Mouse (Mus musculus): Measurements from ENCODE around the gene Nfkbil1. TPM values are rescaled to one million over a fixed set of nuclear protein-coding genes. Genes with fewer than 3 reads are reported as not detected.

Nfkbil1 gene
- total RNA-seq, 4 experiments from 2014 or later, result 14.1 to 18.8 (median 17.1) TPM

DNA sequence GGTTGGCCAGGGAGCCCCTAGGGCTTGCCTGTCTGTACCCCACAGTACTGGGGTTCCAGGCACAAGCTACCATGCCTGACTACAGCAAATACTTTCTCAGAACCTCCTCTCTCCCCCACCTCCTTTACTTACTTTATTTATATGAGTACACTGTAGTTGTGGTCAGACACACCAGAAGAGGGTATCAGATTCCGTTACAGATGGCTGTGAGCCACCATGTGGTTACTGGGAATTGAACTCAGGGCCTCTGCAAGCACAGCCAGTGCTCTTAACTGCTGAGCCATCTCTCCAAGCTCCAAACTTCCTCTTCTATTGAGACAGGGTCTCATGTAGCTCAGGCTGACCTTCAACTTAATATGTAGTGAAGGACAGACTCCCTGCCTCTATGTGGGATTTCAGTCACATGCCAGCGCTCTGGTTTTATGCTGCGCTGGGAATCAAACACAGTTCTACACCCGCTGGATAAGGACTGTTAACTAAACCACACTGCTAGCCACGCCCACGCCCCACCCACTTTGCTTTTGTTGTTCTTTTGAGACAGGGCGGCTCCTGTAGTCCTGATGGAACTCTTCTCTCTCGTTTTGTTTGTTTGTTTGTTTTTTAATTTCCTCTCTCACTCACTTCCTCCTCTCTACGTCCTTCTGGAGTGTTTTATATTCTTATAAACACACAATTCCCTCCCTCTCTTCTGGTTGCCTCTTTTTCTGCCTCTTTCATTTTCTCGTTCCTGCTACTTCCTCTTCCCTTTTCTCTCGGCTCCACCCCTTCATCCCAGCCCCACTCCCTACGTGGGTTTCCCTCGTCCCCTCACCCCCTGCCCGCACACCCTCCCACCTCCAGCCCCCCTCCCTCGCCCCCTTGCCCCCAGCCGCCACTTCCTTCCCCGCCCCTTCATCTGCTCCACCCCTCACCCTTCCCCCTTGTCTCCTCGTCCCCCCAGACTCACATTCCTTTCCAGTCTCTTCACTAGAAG, 49.7 kb downstream of the Nfkbil1 start:
- no peak for DNase-seq (ENCODE audit: low spot score in 2 of 2)

DNA sequence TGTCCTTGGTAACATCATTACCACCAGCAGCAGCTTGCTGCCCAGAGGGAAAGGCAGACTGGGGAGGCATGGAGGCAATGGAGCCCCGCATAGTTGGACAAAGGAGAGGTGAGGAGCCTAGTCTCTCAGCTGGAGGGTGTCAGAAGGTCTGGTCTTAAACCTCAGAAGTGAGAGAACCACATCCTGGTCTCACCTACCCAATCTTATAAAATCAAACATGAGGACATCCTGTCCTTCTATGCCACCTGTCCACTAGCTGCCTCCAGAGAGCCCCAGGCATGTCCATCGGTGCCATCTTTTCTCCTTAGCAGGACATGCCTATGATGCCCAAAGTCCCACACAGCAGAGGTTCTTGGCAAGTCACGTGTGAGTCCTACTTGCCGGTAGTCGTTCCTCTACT, 55.5 kb downstream of the Nfkbil1 start:
- no peak for DNase-seq (ENCODE audit: low spot score in 2 of 2)

DNA sequence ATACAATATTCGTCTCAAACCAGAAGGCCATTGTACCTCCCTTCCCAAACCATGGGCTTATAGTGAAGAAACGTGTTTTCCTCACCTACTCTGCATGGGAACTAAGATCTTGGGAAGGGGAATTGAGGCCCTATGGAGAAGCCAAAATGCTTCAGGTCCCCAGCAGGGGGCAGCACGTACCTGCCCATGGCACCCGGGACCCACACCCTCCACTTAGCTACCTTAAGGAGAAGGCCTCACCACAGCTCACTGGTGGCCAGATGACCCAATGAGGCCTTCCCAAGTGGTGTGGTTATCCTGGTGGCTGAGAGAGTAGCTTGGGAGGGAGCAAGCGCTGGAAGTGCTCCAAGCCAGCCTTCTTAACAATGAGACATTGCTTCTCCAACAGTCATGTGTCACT, 57.1 kb downstream of the Nfkbil1 start:
- DNase-seq (ENCODE audit: low spot score in 2 of 2), result no peak

DNA sequence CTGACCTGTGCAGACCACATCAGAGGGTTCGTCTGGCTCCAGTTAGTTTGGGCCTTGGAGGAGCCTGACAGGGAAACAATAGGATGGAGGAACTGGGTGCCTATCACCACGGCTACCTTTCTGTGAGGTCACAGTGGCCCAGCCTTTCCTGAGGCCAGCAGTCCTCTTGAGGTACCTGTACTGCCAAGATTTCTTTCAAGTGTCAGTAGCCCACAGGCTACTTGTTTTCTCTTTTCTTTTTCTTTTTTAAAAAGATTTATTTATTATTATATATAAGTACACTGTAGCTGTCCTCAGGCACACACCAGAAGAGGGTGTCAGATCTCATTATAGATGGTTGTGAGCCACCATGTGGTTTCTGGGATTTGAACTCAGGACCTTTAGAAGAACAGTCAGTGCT, 59.6 kb downstream of the Nfkbil1 start, which contains the start of gene Aif1:
Aif1 (minus strand) TSS at position 101 of the 400 bp plus-strand sequence.
- no peak for DNase-seq (ENCODE audit: low spot score in 2 of 2)

DNA sequence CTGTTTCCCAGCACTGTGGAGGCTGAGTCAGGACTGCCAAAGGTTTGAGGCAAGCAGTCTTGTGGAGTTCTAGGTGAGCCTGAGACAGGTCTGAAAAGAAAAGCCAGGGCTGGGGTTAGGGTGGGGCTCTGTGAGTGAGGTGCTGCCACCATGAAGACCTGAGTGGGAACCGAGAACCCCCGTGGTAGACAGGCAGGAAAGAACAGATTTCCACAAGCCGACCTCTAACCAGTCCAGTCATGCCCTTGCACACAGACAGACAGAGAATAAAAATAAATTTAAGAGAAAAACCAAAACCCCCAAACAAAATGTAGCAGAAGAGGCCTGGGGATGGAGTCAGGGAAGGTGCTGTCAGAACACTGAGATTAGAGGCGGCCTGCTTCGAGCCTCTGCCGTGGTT, 60.2 kb downstream of the Nfkbil1 start:
- no peak for DNase-seq (ENCODE audit: low spot score in 2 of 2)

DNA sequence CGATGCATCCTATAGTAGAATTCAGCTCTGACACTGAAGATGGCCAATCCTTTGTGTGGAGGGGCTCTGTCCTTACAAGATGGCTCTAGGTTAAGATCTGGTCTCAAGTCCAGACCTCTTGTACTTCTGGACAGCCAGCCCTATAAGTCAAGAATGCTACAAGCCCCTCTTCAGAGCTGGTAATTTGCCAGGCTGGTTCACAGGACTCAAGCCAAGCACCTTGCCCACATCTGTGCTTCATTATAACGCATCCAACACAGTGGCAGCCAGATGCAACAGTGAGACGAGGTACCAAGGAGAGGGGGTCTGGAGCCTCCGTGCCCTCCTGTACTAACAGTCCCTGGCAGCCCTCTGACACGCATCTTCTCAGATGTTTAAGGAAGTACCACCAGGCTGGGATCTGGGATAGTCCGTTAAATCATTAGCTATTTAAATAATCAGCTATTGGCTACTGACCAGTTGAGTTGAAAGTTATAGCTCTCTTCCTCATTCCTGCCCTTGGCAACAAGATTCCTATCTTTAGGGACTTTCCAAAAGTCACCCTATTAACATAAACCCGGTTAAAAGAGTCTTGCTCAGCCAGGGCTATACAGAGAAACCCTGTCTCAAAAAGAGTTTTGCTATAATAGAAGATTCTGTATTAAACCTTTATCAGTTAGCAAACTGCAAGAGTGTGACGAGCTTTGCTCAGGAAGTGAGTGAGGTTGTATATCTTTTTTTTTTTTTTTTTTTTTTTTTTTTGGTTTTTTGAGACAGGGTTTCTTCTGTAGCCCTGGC, 61.2 kb downstream of the Nfkbil1 start:
- no peak for DNase-seq (ENCODE audit: low spot score in 2 of 2)

DNA sequence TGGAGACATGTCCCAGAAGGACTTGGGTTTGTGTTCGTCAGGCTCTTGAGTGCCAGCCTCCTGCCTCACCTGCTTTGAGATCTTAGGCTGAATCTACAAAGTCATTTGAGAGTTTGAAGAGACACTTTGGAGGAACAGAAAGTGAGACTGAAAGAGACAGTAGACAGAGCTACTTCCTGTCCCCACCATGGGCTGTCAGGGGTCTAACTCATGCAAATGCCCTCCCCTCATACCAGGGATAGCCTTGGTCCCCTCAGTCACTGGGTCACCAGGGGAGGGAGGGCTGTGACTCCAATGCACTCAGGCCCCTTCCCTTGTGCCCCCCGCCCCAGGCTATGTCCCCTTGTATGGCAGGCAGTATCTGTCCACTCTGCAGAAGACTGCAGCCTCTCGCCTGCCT, 62.3 kb downstream of the Nfkbil1 start:
- no peak for DNase-seq (ENCODE audit: low spot score in 2 of 2)

DNA sequence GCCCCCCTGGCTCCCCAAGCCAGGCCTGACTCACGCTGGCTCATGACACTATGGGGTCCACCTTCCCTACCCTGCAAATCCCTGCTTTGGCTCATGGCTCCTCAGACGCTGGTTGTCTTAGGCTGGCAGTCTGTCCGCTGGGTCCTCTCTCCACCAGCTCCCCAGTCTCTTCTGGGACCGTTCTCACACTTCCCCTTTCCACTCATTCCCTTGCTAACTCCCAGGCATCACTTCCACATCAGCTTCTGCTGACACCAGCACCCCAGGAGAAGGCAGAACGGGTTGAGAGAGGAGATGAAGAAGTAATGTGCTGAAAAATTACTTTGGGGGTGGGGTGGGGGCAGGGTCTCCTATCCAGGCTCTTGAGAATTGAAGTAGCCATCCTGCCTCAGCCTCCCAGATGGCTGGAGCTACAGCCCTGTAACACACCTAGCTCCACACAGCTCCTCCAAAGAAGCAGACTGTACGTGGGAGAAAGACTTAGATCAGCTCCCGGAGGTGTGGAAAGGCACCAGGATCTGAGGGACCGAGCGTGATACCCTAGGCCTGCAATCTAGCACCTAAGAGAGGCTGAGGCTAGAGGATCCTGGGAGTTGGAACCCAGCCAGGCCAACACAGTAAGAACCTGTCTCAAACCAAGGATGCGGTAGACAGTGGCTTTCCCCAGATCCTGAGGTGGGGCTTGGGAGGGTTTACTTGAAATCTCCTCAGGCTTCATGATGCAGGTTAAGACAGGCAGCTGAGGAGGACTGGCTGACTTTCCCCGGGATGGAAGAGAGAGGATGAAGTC, 63.0 kb downstream of the Nfkbil1 start:
- DNase-seq (ENCODE audit: low spot score in 2 of 2), result peak in 1 of 2 experiments; percentile 72

Small RNAs within 50 kb of the gene (microRNA-seq; reads per million reads assigned to microRNA genes)
- gene Mir6973a, result 0 reads per million in 2 experiments
- 0.21 to 0.22 reads per million in 2 experiments for gene Mir6974
- gene Mir6975, result 0.21 to 0.22 reads per million in 2 experiments
- gene Mir8094, result 0 to 0.66 reads per million in 2 experiments

Other genes with a start within 250 kb of the Nfkbil1 start
- 10 to 100 TPM; 43.5 to 53.0 (median 48.2) TPM for gene Vars, start 234.8 kb downstream of the Nfkbil1 start, total RNA-seq (2022)
- gene Vwa7, start 219.2 kb downstream of the Nfkbil1 start, total RNA-seq (2022), result 1 to 10 TPM in 3 of 4 experiments, under 1 TPM in 1; 0.95 to 1.5 (median 1.3) TPM
- gene Sapcd1, start 207.8 kb downstream of the Nfkbil1 start, total RNA-seq (2022), result under 1 TPM in 2 of 4 experiments, not detected in 2; 0.59 to 0.67 TPM
- gene Msh5, start 189.0 kb downstream of the Nfkbil1 start, total RNA-seq (2022), result 1 to 10 TPM in 1 of 4 experiments, under 1 TPM in 2, not detected in 1; 0.34 to 1.2 (median 0.78) TPM
- 10 to 100 TPM; 10.2 to 18.3 (median 11.8) TPM for gene Clic1, start 185.8 kb downstream of the Nfkbil1 start, total RNA-seq (2022)
- gene Ddah2, start 176.8 kb downstream of the Nfkbil1 start, total RNA-seq (2022), result 10 to 100 TPM; 13.1 to 20.2 (median 14.8) TPM
- gene Ly6g6c, start 170.4 kb downstream of the Nfkbil1 start, total RNA-seq (2022), result not detected
- gene Mpig6b, start 169.6 kb downstream of the Nfkbil1 start, total RNA-seq (2022), result under 1 TPM in 1 of 4 experiments, not detected in 3; 0.15 TPM
- gene Ly6g6e, start 158.9 kb downstream of the Nfkbil1 start, total RNA-seq (2022), result 1 to 10 TPM; 3.7 to 4.9 (median 4.0) TPM
- 1 to 10 TPM in 3 of 4 experiments, under 1 TPM in 1; 0.70 to 1.8 (median 1.3) TPM for gene Ly6g6d, start 157.7 kb downstream of the Nfkbil1 start, total RNA-seq (2022)
- gene Ly6g6f, start 150.2 kb downstream of the Nfkbil1 start, total RNA-seq (2022), result under 1 TPM in 2 of 4 experiments, not detected in 2; 0.50 to 0.54 TPM
- gene Abhd16a, start 146.5 kb downstream of the Nfkbil1 start, total RNA-seq (2022), result 100 to 1,000 TPM; 117 to 125 (median 121) TPM
- not detected for gene Ly6g5c, start 127.5 kb downstream of the Nfkbil1 start, total RNA-seq (2022)
- gene Ly6g5b, start 120.4 kb downstream of the Nfkbil1 start, total RNA-seq (2022), result under 1 TPM; 0.32 to 1.00 (median 0.46) TPM
- 10 to 100 TPM; 19.7 to 24.5 (median 22.8) TPM for gene Gpank1, start 114.3 kb downstream of the Nfkbil1 start, total RNA-seq (2022)
- 100 to 1,000 TPM; 188 to 228 (median 194) TPM for gene Csnk2b, start 113.7 kb downstream of the Nfkbil1 start, total RNA-seq (2022)
- 10 to 100 TPM; 25.6 to 34.3 (median 30.1) TPM for gene D17H6S53E, start 109.4 kb downstream of the Nfkbil1 start, total RNA-seq (2022)
- gene Apom, start 103.7 kb downstream of the Nfkbil1 start, total RNA-seq (2022), result not detected
- 100 to 1,000 TPM; 263 to 306 (median 290) TPM for gene Bag6, start 100.6 kb downstream of the Nfkbil1 start, total RNA-seq (2022)
- gene Prrc2a, start 70.9 kb downstream of the Nfkbil1 start, total RNA-seq (2022), result 100 to 1,000 TPM; 272 to 295 (median 280) TPM
- 10 to 100 TPM; 11.2 to 30.3 (median 17.4) TPM for gene Aif1, start 59.7 kb downstream of the Nfkbil1 start, total RNA-seq (2022)
- gene Lst1, start 47.4 kb downstream of the Nfkbil1 start, total RNA-seq (2022), result 10 to 100 TPM in 1 of 4 experiments, 1 to 10 TPM in 3; 6.5 to 10.1 (median 7.9) TPM
- gene Ltb, start 41.4 kb downstream of the Nfkbil1 start, total RNA-seq (2022), result 1 to 10 TPM in 3 of 4 experiments, not detected in 1; 1.0 to 1.6 (median 1.2) TPM
- under 1 TPM in 1 of 4 experiments, not detected in 3; 0.39 TPM for gene Tnf, start 33.8 kb downstream of the Nfkbil1 start, total RNA-seq (2022)
- gene Lta, start 30.4 kb downstream of the Nfkbil1 start, total RNA-seq (2022), result 1 to 10 TPM in 1 of 4 experiments, under 1 TPM in 3; 0.28 to 1.2 (median 0.58) TPM
- gene Gm16181, start 15.0 kb downstream of the Nfkbil1 start, total RNA-seq (2022), result not detected
- gene Atp6v1g2, start 2.1 kb downstream of the Nfkbil1 start, total RNA-seq (2022), result 100 to 1,000 TPM; 552 to 589 (median 575) TPM
- 100 to 1,000 TPM; 175 to 212 (median 200) TPM for gene Ddx39b, start 6.0 kb upstream of the Nfkbil1 start, total RNA-seq (2022)
- 10 to 100 TPM; 29.5 to 72.8 (median 47.5) TPM for gene H2-D1, start 26.9 kb upstream of the Nfkbil1 start, total RNA-seq (2022)
- 1 to 10 TPM in 3 of 4 experiments, under 1 TPM in 1; 0.67 to 2.3 (median 1.4) TPM for gene H2-Q1, start 84.6 kb upstream of the Nfkbil1 start, total RNA-seq (2022)
- gene H2-Q2, start 106.5 kb upstream of the Nfkbil1 start, total RNA-seq (2022), result 1 to 10 TPM in 2 of 4 experiments, under 1 TPM in 2; 0.34 to 1.3 (median 0.94) TPM
- 1 to 10 TPM; 2.5 to 7.0 (median 4.7) TPM for gene H2-Q4, start 143.8 kb upstream of the Nfkbil1 start, total RNA-seq (2022)
- gene H2-Q6, start 189.1 kb upstream of the Nfkbil1 start, total RNA-seq (2022), result 1 to 10 TPM in 1 of 4 experiments, under 1 TPM in 3; 0.38 to 1.5 (median 0.86) TPM
- 1 to 10 TPM in 2 of 4 experiments, under 1 TPM in 2; 0.59 to 2.3 (median 1.1) TPM for gene H2-Q7, start 203.4 kb upstream of the Nfkbil1 start, total RNA-seq (2022)
- gene H2-Q10, start 234.3 kb upstream of the Nfkbil1 start, total RNA-seq (2022), result under 1 TPM; 0.26 to 0.72 (median 0.38) TPM

Data from left cerebral cortex, adult 8-10 months (tissue).